Mouse (Mus musculus): ENCODE data around the gene Edem2.

Gene Edem2

DNA sequence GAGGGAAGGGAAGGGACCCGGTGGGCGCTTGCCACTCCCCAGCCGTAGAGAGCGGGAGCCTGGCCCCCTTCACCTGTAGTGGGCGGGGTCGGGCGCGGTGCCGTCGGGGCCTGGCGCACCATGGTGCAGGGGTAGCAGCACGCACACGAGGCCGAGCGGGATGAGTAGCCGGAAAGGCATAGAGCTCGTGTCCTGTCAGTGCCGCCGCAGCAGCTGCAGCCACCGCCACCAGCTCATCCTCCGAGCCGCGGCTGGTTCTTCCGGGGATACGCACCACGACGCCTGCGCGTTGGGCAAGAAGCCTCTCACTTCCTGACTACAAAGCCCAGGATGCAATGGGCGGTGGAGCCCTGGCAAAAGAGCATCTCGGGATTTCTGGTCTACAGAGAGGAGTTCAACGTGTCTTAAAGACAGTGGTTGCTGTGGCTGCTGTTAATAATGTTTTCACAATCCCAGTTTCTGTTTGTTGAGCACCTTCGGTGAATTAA is at the start of gene Edem2:
TSS of gene Edem2 (minus strand) at position 318 of the 488 bp plus-strand sequence.
- peak; percentile 96 for DNase-seq (ENCODE audit: low read depth, low spot score)

DNA sequence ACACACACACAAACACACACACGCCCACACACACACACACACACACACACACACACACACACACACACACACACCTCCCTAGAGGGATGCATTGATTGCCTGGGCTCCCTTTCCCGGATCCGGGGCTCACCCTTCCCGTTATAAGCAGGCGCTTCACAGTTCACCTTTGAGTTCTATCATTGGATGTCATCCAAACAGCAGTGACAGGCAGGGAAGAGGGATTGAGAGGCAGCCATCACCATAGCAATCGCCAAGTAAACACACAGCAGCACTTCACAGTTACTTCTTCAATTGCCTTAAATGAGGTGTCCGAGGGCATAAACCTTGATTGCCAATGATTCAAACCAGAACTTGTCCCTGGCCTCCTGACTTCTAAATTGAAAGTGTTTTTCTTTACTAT is 49.8 kb upstream of the Edem2 start:
- no peak for DNase-seq (ENCODE audit: low read depth, low spot score)

DNA sequence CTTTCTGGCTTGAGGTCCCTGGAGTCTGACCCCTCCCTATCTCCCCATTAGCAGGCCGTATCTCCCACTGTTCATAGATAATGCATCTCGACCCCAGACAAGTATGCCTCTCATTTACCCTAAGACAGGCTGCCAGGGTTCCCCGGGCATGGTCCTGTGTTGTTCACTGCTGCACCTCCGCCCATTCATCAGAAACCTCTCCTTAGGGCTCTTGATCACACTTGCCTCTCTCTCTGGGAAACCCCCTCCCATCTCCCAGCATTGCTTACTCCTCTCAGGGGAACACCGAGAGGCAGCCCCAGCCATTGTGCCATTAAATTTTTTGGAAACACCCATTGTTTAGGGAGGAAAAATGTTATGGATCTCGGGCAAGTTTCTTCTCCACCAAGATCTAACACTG is 48.7 kb upstream of the Edem2 start:
- DNase-seq (ENCODE audit: low read depth, low spot score) = no peak

- no peak for DNase-seq (ENCODE audit: low read depth, low spot score)
These were observed 48.4 kb upstream of the Edem2 start for GRCm38 (mm10) chr2:155777688-155777985.

DNA sequence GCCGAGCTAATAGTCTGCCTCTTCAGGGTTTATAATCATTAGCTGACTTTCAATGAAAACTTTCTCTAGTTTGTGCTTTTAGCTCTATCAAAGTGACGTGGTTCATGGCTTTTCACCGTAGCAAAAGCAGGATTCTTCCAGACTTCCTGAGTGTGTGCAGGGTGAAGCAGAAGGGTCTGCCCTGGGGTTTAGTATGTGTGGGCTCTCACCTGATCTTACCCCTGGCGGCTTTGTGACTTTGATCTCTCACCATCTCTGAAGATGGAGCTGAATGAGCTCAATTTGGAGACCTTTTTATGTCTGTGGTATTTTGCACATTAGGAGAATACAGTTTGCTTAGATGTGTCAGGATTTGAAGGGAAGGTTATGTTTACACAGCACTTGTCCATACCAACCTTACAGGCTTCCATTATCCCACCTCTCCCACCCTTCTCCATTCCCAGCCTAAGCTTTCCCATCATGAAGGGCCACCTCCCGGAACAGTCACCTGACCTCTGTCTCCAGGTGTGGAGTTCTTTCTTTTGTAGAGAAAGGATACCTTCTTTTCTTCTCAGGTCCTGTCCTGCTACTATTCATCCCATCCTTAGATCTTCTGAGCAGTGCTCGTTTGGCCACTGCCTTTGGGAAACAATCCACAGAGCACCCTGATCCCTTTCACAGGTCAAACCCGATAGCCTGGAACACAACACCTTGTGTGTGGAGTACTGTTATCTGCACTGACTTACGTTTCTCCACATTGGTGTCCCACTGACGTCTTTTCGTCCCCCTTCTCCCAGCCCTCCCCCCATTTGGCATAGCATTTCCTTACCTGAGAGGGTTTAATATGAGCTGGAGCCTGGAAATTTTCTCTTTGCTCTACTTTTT is 47.8 kb upstream of the Edem2 start:
- DNase-seq (ENCODE audit: low read depth, low spot score) = no peak

DNA sequence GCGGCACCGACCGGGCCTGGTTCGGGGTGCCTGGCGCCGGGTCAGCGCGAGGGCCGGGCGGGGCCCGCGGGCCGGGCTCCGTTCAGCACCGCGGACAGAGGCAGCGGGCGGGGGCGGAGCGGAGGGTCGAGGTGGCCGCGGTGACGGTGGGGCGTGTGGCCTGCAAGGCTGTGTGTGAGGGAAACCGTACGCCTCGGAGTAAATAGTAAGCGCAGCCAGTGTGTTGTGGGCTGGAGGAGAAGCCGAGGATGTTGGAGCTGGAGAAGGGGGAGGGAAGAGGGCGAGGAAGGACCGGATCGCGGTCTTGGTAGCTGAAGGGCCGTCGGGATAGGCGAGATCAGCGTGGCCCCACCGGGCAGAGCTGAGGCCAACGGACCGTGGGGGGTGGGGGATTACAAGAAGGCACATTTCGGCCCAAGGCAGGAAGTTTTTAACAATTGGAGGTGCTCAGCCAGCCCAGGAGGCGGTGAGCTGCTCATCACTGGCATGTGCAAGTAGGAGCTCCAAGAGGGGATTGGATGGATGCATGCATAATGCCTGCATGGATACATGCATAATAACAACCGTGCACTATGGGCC is 46.5 kb upstream of the Edem2 start:
- DNase-seq (ENCODE audit: low read depth, low spot score) = peak; percentile 50

DNA sequence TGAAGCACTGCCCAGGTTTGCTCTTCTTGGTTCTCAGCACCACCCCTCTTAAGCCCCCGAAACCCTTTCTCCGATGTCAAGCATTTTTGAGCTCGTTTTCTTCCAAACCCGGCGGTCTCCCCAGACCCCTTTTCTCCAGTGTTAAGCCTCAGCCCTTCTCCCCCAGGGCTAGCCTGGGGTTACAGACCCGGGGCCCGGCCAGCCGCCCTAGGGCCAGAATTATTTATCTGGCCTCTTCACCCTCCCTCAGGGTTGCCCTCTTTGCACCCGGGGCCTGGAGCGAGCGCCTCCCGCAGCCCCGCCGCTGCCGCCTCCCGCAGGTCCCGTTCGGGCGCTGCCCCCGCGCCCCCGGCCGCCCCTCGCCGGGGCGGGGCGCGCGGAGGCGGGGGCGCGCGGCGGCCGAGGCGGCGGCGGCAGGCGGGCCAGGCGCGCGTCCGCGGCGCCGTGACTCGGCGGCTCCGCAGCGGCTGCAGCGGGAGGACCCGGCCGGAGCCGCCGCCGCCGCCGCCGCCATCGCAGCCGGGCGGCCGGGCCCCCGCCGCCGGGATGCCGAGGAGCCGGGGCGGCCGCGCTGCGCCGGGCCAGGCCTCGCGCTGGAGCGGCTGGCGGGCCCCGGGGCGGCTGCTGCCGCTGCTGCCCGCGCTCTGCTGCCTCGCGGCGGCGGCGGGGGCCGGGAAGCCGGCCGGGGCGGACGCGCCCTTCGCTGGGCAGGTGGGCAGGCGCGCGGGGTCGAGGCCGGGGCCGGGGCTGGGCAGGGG is 45.8 kb upstream of the Edem2 start, which contains the start of gene Mmp24:
TSS of gene Mmp24 (plus strand) at position 416 of the 758 bp plus-strand sequence.
- no peak for DNase-seq (ENCODE audit: low read depth, low spot score)

DNA sequence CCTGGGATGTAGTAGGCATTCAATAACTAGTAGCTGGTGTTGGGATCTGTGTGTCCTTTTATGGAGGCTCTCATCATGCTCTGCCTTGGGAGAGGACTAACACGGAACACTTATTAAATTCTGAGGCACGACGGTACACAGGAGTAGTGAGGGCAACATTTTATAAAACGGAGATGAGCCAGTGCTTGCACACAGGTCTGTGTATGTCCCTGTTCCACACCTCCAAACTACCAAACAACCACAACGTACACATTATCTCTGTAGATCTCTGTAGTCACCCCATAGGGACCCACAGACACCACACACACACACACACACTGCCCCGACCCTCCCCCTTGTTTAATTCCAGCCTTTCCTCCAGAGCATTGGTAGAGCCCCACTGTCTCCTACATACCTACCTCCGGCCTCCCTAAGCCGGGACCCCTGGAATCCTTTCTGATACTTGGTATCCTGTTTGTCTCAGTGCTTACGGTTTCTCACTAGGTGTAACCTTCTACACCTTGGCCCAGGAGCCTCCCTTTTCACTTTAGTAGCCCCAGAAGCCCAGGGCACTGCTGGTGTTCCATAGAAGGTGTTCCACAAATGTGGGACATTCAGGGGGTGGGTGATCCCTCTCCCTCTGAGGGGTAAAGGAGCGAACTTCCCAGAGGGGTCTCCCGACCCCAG is 45.1 kb upstream of the Edem2 start:
- DNase-seq (ENCODE audit: low read depth, low spot score) = no peak

GRCm38 (mm10) chr2:155773664-155774063 is 44.4 kb upstream of the Edem2 start:
- DNase-seq (ENCODE audit: low read depth, low spot score) = no peak

DNA sequence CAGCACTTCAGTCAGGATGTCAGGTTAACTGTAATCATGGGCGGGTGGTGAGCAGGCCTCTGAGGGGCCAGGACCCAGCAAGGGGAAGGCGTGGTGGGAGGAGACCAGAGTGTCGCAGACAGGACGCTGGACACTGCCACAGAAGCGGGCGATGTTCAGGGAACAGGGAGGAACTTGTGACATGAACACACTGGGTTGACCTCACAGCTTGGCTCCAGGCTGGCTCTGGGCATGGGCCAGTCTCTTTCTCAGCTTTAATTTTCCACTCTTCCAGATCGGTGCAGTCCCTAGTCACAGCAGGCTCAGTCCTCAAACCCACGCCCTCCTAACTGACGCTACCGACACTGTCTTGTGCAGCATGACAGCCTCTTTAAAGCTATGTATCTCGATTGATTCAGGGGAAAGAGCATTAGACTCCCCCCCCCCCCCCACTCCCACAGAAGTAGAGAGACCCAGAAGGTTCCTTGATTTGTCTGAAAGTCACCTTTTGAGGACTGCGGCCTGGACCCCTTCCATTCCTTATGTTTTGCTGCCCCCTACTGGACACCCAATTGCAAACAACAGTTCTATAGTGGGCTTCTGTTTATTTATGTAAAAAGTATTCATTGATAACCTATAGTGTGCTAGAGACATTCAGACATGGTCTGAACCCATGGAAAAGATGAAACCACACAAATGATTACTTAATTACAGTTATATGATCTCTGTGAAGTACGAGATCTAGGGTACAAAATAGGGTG is 35.6 kb upstream of the Edem2 start:
- DNase-seq (ENCODE audit: low read depth, low spot score) = peak; percentile 86

- DNase-seq (ENCODE audit: low read depth, low spot score) = no peak
These were observed 27.7 kb upstream of the Edem2 start for GRCm38 (mm10) chr2:155756855-155757566.

DNA sequence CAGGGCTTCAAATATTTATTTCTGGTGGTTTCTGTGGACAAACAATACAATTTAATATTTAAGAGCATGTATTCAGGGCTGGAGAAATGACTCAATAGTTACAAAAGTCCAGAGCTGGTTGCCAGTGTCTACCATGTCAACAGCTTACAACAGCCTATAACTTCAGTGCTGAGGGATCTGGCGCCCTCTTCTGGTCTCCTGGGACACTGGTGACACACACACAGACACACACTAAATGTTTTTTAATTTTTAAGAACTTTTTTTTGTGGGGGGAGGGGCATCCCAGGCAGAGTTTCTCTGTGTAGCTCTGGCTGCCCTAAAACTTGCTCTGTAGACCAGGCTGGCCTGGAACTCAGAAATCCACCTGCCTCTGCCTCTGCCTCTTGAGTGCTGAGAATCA is 26.5 kb upstream of the Edem2 start:
- peak; percentile 74 for DNase-seq (ENCODE audit: low read depth, low spot score)

GRCm38 (mm10) chr2:155751014-155751786 is 21.9 kb upstream of the Edem2 start, which contains the start of gene Procr:
Procr (plus strand) TSS chr2:155751117.
- peak; percentile 13 for DNase-seq (ENCODE audit: low read depth, low spot score)

DNA sequence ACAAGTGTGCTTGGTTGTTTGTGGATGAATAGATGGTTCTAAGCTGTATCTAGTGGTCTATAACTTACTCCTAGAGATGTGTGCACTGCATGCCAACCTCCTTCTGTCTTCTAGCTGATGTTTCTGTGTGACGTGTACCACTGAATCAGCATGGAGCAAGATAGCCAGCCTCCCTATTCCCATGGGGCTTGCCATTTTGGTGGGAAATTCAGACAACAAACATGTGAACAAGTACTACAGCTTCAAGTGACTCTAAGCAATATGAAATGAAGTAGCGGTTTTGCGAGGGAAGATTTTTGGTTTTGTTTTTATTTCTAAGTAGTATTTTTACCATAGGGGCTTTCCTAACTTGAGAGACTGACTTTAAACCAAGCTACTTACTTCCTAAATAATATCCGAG is 20.1 kb upstream of the Edem2 start:
- no peak for DNase-seq (ENCODE audit: low read depth, low spot score)

GRCm38 (mm10) chr2:155745487-155745886 is 16.2 kb upstream of the Edem2 start:
- DNase-seq (ENCODE audit: low read depth, low spot score) = no peak

- DNase-seq (ENCODE audit: low read depth, low spot score) = no peak
These were observed 14.1 kb upstream of the Edem2 start for GRCm38 (mm10) chr2:155743351-155743750.

- DNase-seq (ENCODE audit: low read depth, low spot score) = no peak
These were observed 13.7 kb upstream of the Edem2 start for GRCm38 (mm10) chr2:155742931-155743337.

- no peak for DNase-seq (ENCODE audit: low read depth, low spot score)
These were observed 12.9 kb upstream of the Edem2 start for GRCm38 (mm10) chr2:155742211-155742610.

- no peak for DNase-seq (ENCODE audit: low read depth, low spot score)
These were observed 8.5 kb upstream of the Edem2 start for GRCm38 (mm10) chr2:155737803-155738202.

GRCm38 (mm10) chr2:155736936-155737335 is 7.7 kb upstream of the Edem2 start:
- no peak for DNase-seq (ENCODE audit: low read depth, low spot score)
